Comparison of ENCODE assay signal across 8 mouse cellular contexts in genomic region chr1:73963626-73964025, GRCm38 (mm10).
DNase-seq lines count a peak whose midpoint lies in the region; ATAC-seq and TF ChIP-seq lines count a peak whose summit lies in the region.

No protein-coding gene starts in this region.

- no peaks in the 10 kb centered on the region for H3K27me3 ChIP-seq in spleen, adult 2 months (ENCODE audit: control insufficient read depth, insufficient read depth, low read length)
- no peaks in the 10 kb centered on the region for H3K27me3 ChIP-seq in hindbrain, embryonic 14.5 days (ENCODE audit: control insufficient read depth, insufficient read depth, low read length)
- no peaks in the 10 kb centered on the region for H3K27me3 ChIP-seq in limb, embryonic 15.5 days
- no peaks in the 10 kb centered on the region for H3K27me3 ChIP-seq in small intestine, adult 2 months (ENCODE audit: control insufficient read depth, insufficient read depth, low read length)

- no peaks in the 10 kb centered on the region for H3K4me1 ChIP-seq in spleen, adult 2 months (ENCODE audit: control insufficient read depth, insufficient read depth, insufficient read length)
- peaks cover 28% of the 10 kb centered on the region for H3K4me1 ChIP-seq in hindbrain, embryonic 14.5 days (replicated peaks; ENCODE audit: control insufficient read depth, insufficient read depth, low read length)
- H3K4me1 ChIP-seq in limb, embryonic 15.5 days: peaks cover 75% of the 10 kb centered on the region
- H3K4me1 ChIP-seq in small intestine, adult 2 months (ENCODE audit: control insufficient read depth, insufficient read depth, insufficient read length, low read length): peaks cover 2% of the 10 kb centered on the region; the same call in 1 of the 2 replicates

- H3K4me3 ChIP-seq in spleen, adult 2 months (ENCODE audit: extremely low read depth, insufficient read depth, insufficient read length): no peak overlapping the region
- no peak overlapping the region for H3K4me3 ChIP-seq in hindbrain, embryonic 14.5 days (replicated peaks; ENCODE audit: low read length)
- H3K4me3 ChIP-seq in limb, embryonic 15.5 days: 0 out of 2 replicates have a peak overlapping the region, but pooled peaks have one; percentile 10
- H3K4me3 ChIP-seq in small intestine, adult 2 months (ENCODE audit: low read depth, low read length): no peak overlapping the region

- WGBS in spleen, adult 2 months: 77% methylated on average over 8 of the region's 8 CpGs
- 35% methylated on average over 8 of the region's 8 CpGs for WGBS in hindbrain, embryonic 14.5 days
- WGBS in limb, embryonic 15.5 days: 16% methylated on average over 8 of the region's 8 CpGs
- WGBS in small intestine, adult 2 months: 35% methylated on average over 8 of the region's 8 CpGs

- H3K4me2 ChIP-seq in hindbrain, embryonic 14.5 days (replicated peaks): 0 out of 2 replicates have a peak overlapping the region, but pooled peaks have one; percentile 2
- peak overlapping the region; percentile 45 for H3K4me2 ChIP-seq in limb, embryonic 15.5 days

- no peak overlapping the region for H3K9ac ChIP-seq in hindbrain, embryonic 14.5 days
- no peak overlapping the region for H3K9ac ChIP-seq in limb, embryonic 15.5 days

- no peak for ATAC-seq in hindbrain, embryonic 14.5 days (ENCODE audit: low FRiP score)
- no peak; the same call in 1 of the 2 replicates for ATAC-seq in limb, embryonic 15.5 days (ENCODE audit: insufficient number of reproducible peaks, low FRiP score, low TSS enrichment, low read depth)
- no peak for ATAC-seq in frontal cortex, adult (ENCODE audit: low TSS enrichment)

- TF ChIP-seq CTCF in spleen, adult 2 months (IDR thresholded peaks at IDR 0.05; ENCODE audit: extremely low read depth, insufficient read depth, insufficient read length, insufficient replicate concordance): no peak
- TF ChIP-seq CTCF in small intestine, adult 2 months (IDR thresholded peaks at IDR 0.05; ENCODE audit: extremely low read depth, insufficient read length, insufficient replicate concordance, low read depth, low read length): no peak

- peak overlapping the region; percentile 12; the same call in 1 of the 2 replicates for H3K27ac ChIP-seq in spleen, adult 2 months (ENCODE audit: insufficient read depth, low read length)
- H3K27ac ChIP-seq in hindbrain, embryonic 14.5 days: peak overlapping the region; percentile 73
- H3K27ac ChIP-seq in limb, embryonic 15.5 days: peak overlapping the region; percentile 96
- H3K27ac ChIP-seq in small intestine, adult 2 months (ENCODE audit: insufficient read depth, low read depth, low read length): peak overlapping the region; percentile 58

- DNase-seq in spleen, adult 2 months (ENCODE audit: low read depth in 1 of 2, low spot score in 2 of 2): no peak
- no peak for DNase-seq in spleen, postnatal 10 days (ENCODE audit: low spot score in 2 of 2)
- DNase-seq in gastrocnemius, adult 8-10 months (ENCODE audit: low spot score in 2 of 2): peak; percentile 65 to 73
- DNase-seq in hindbrain, embryonic 14.5 days (ENCODE audit: low spot score): peak; percentile 47
- no peak for DNase-seq in thymus, adult 18-20 months

- no peaks in the 10 kb centered on the region for H3K36me3 ChIP-seq in spleen, adult 2 months (ENCODE audit: control insufficient read depth, insufficient read depth, low read length)
- H3K36me3 ChIP-seq in hindbrain, embryonic 14.5 days (replicated peaks; ENCODE audit: control insufficient read depth, insufficient read depth): no peaks in the 10 kb centered on the region
- H3K36me3 ChIP-seq in limb, embryonic 15.5 days: no peaks in the 10 kb centered on the region
- H3K36me3 ChIP-seq in small intestine, adult 2 months (ENCODE audit: control insufficient read depth, insufficient read depth, low read length): no peaks in the 10 kb centered on the region

- no peak for TF ChIP-seq POLR2A in spleen, adult 2 months (IDR thresholded peaks at IDR 0.05; ENCODE audit: low read depth, low read length)
- TF ChIP-seq POLR2A in small intestine, adult 2 months (IDR thresholded peaks at IDR 0.05; ENCODE audit: low read depth, low read length): no peak

- no peaks in the 10 kb centered on the region for H3K9me3 ChIP-seq in hindbrain, embryonic 14.5 days (ENCODE audit: control insufficient read depth, low read length)
- no peaks in the 10 kb centered on the region for H3K9me3 ChIP-seq in limb, embryonic 15.5 days

Comparison
In these comparisons a context has a peak if more than half of its experiments do, and no peak if none do; other contexts are left out.
1. DNase-seq: peak in gastrocnemius, adult 8-10 months (2 of 2) and hindbrain, embryonic 14.5 days (single experiment); none in spleen, adult 2 months (0 of 2), spleen, postnatal 10 days (0 of 2) and thymus, adult 18-20 months (0 of 2).
2. H3K27ac ChIP-seq: peak in every context shown above with its lines; median percentile 96 in limb, embryonic 15.5 days; 73 in hindbrain, embryonic 14.5 days; 58 in small intestine, adult 2 months; 12 in spleen, adult 2 months.